Mouse (Mus musculus) bone marrow, adult 2 months (tissue): ENCODE measurements at regions not wholly inside any gene's neighbourhood (a gene's known extent, or its start where the extent isn't known, plus 50 kb on each side); places are given as distances from the start of the nearest gene placed in this dataset.

ENCODE experiments used
- CTCF ChIP-seq: fragments of 200-500 bp; IDR thresholded peaks from 2 replicates; pipeline ENCODE4 v1.5.1; 2011; ENCODE audit warnings: low read length, control low read depth; ENCODE audit not compliant: control insufficient read depth, insufficient read depth
- POLR2A ChIP-seq: fragments of 200-500 bp; IDR thresholded peaks from 2 replicates; pipeline ENCODE4 v1.6.1; 2011; ENCODE audit warnings: low read depth, mild to moderate bottlenecking, control low read depth, low read length, borderline replicate concordance; ENCODE audit not compliant: control insufficient read depth

- TF ChIP-seq POLR2A: no peak
- TF ChIP-seq CTCF: no peak
Measured at GRCm38 (mm10) chr17:45806430-45806829, 72.8 kb upstream of the 1600014C23Rik start.
